Mouse (Mus musculus): ENCODE results near the gene Gcm1. TPM values are rescaled to one million over a fixed set of nuclear protein-coding genes. Genes with fewer than 3 reads are reported as not detected.
A peak's percentile ranks its signal among the peaks of the same experiment; 100 is the strongest.

The Gcm1 gene
- polyA plus RNA-seq, 1 experiment from 2014 or later = not detected

GRCm38 (mm10) chr9:78081835-78082234, 30.1 kb downstream of the Gcm1 start:
- Histone ChIP-seq H3K36me3 (peaks cover 60% of the 10 kb centered on the region), H3K9me3 (no peaks in the 10 kb centered on the region), H3K4me3 (no peak overlapping the region), H3K27me3 (replicated peaks) (no peaks in the 10 kb centered on the region), H3K4me2 (no peak overlapping the region), H3K27ac (replicated peaks) (no peak overlapping the region), H3K4me1 (no peaks in the 10 kb centered on the region), H3K9ac (no peak overlapping the region)
- WGBS = 70% methylated on average over 7 of the region's 7 CpGs
- ATAC-seq (ENCODE audit: extremely low read depth, insufficient number of reproducible peaks, low FRiP score, low TSS enrichment) = no peak

DNA sequence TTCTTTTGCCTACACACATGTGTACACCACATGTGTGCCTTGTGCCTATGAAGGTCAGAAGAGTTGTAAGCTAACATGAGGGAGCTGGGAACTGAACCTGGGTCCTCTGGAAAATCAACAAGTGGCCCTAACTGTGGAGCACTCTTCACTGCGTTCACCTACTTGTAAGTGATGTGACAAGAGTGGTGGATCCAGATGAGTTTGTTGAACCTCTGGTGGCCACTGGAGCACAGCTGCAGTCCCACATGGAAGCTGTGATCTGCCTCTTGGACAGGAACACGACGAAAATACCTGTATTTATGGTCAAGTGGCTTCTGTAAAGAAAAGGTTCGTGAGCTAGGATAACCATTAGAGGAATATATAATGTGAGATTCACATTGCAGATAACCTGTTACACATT, 32.6 kb downstream of the Gcm1 start:
- no peaks in the 10 kb centered on the region for H3K27me3 ChIP-seq (replicated peaks)
- no peak overlapping the region for H3K27ac ChIP-seq (replicated peaks)
- WGBS = 89% methylated on average over 4 of the region's 4 CpGs
- no peaks in the 10 kb centered on the region for H3K9me3 ChIP-seq
- H3K9ac ChIP-seq = no peak overlapping the region
- peaks cover 21% of the 10 kb centered on the region for H3K4me1 ChIP-seq
- H3K36me3 ChIP-seq = peaks cover 70% of the 10 kb centered on the region
- H3K4me3 ChIP-seq = no peak overlapping the region
- H3K4me2 ChIP-seq = no peak overlapping the region
- no peak for ATAC-seq (ENCODE audit: extremely low read depth, insufficient number of reproducible peaks, low FRiP score, low TSS enrichment)

DNA sequence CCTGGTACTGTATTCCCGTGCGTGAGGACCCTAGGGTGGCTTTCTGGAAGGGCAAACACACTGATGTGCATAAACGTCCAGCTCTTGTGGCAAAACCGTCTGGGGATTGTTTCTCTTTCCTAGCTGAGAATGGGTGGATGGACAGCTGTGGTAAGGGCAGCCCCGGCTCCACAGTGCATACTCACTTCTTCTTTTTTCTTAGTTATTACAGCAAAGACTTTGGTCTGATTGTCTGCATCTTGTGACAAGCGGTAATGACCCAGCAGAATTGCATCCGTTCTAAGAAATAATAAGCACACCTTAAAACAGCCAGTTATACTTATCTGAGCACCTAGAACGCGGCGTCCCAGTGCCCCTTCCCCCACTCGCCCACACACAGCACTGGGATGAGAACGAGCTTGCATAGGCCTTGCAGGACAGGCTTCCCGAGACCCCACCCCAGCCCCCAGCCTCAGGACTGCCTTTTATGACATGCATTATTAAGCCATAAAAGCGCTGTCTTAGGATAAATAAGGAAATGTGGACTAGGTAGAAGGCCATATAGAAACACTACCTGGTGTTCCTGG, 34.1 kb downstream of the Gcm1 start:
- Histone ChIP-seq H3K9ac (no peak overlapping the region), H3K9me3 (no peaks in the 10 kb centered on the region), H3K4me2 (no peak overlapping the region), H3K4me3 (no peak overlapping the region), H3K36me3 (peaks cover 75% of the 10 kb centered on the region), H3K27me3 (replicated peaks) (no peaks in the 10 kb centered on the region), H3K4me1 (peaks cover 23% of the 10 kb centered on the region), H3K27ac (replicated peaks) (no peak overlapping the region)
- no peak for ATAC-seq (ENCODE audit: extremely low read depth, insufficient number of reproducible peaks, low FRiP score, low TSS enrichment)
- 87% methylated on average over 14 of the region's 14 CpGs for WGBS

DNA sequence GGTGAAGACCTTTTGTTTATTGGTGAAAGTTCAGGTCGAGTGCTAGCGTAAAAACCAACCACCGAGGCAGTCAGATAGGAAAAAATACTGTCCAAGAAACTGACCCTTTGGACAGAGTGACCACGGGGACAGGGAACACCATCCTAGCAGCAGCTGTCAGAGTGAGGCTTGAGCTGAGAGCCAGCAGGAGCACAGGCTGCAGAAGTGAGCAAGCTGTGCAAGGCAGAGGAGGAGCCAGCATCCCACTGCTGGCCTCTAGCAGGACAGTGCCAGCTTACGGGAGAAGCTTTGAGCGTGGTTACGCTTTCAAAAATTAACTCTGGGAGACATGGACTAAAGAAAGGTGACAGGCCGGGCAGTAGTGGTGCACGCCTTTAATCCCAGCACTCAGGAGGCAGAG, 36.0 kb downstream of the Gcm1 start:
- no peaks in the 10 kb centered on the region for H3K9me3 ChIP-seq
- peaks cover 23% of the 10 kb centered on the region for H3K4me1 ChIP-seq
- 84% methylated on average over 9 of the region's 9 CpGs for WGBS
- no peak overlapping the region for H3K4me2 ChIP-seq
- no peaks in the 10 kb centered on the region for H3K27me3 ChIP-seq (replicated peaks)
- H3K4me3 ChIP-seq = no peak overlapping the region
- peaks cover 81% of the 10 kb centered on the region for H3K36me3 ChIP-seq
- no peak for ATAC-seq (ENCODE audit: extremely low read depth, insufficient number of reproducible peaks, low FRiP score, low TSS enrichment)
- no peak overlapping the region for H3K27ac ChIP-seq (replicated peaks)
- H3K9ac ChIP-seq = no peak overlapping the region

DNA sequence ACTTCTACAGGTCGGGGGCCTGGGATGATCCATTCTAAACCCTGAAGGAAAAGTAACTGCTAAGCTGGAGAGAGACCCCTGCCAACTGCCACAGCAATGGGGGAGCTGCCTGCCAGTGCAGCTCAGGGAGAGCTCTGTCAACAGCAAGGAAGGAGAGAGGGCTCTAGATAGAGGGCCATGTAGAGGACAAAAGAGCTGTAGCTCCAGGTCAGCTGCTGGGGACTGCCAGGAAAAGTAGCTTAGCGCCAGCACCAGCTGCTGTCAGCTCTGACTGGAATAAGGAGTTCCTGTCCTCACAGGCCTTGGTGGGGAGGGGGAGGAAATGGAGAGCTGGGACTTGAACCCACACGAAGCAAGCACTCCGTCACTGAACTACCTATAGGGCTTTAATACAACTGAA, 36.8 kb downstream of the Gcm1 start:
- no peaks in the 10 kb centered on the region for H3K27me3 ChIP-seq (replicated peaks)
- H3K27ac ChIP-seq (replicated peaks) = peak overlapping the region; percentile 84
- H3K9ac ChIP-seq = peak overlapping the region; percentile 20; the same call in 1 of the 2 replicates
- no peak overlapping the region; the same call in 1 of the 2 replicates for H3K4me2 ChIP-seq
- no peak for ATAC-seq (ENCODE audit: extremely low read depth, insufficient number of reproducible peaks, low FRiP score, low TSS enrichment)
- H3K4me3 ChIP-seq = no peak overlapping the region
- H3K9me3 ChIP-seq = no peaks in the 10 kb centered on the region
- H3K4me1 ChIP-seq = peaks cover 23% of the 10 kb centered on the region
- H3K36me3 ChIP-seq = peaks cover 81% of the 10 kb centered on the region
- 51% methylated on average over 4 of the region's 4 CpGs for WGBS

- Histone ChIP-seq H3K9me3 (no peaks in the 10 kb centered on the region), H3K27ac (replicated peaks) (peak overlapping the region; percentile 84), H3K27me3 (replicated peaks) (no peaks in the 10 kb centered on the region), H3K4me3 (no peak overlapping the region), H3K9ac (peak overlapping the region; percentile 20), H3K36me3 (peaks cover 81% of the 10 kb centered on the region), H3K4me2 (no peak overlapping the region; the same call in 1 of the 2 replicates), H3K4me1 (peaks cover 23% of the 10 kb centered on the region)
- 55% methylated on average over 7 of the region's 7 CpGs for WGBS
- peak; percentile 37; the same call in 1 of the 2 replicates for ATAC-seq (ENCODE audit: extremely low read depth, insufficient number of reproducible peaks, low FRiP score, low TSS enrichment)
These were observed 37.2 kb downstream of the Gcm1 start for GRCm38 (mm10) chr9:78088971-78089370.

GRCm38 (mm10) chr9:78089906-78090305, 38.2 kb downstream of the Gcm1 start:
- Histone ChIP-seq H3K9ac (no peak overlapping the region), H3K27me3 (replicated peaks) (no peaks in the 10 kb centered on the region), H3K36me3 (peaks cover 81% of the 10 kb centered on the region), H3K4me2 (no peak overlapping the region), H3K4me1 (peaks cover 23% of the 10 kb centered on the region), H3K4me3 (no peak overlapping the region), H3K27ac (replicated peaks) (peak overlapping the region; percentile 84; the same call in 1 of the 2 replicates), H3K9me3 (no peaks in the 10 kb centered on the region)
- no peak for ATAC-seq (ENCODE audit: extremely low read depth, insufficient number of reproducible peaks, low FRiP score, low TSS enrichment)
- 76% methylated on average over 1 of the region's 1 CpGs for WGBS

- H3K4me3 ChIP-seq = no peak overlapping the region
These were observed 38.9 kb downstream of the Gcm1 start for GRCm38 (mm10) chr9:78090596-78090995.

DNA sequence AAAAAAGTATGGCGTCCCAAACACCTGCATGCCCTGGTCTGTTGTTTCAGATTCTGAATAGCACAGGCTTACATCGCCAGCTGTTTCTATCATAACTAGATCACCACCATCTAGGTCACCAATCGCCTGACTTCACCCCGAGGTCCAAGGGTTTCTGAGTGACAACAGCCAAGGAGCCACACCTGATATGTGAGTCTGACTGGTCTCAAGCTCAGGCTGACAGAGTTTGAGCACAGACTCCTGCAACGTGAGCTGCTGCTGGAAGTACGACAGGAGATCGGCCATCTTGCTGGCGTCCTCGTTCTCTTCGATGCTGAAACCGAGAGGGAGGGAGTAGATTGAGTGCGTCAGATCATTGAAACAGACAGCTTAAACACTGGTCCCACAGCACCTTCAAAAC, 44.0 kb downstream of the Gcm1 start:
- Histone ChIP-seq H3K27ac (replicated peaks) (no peak overlapping the region), H3K36me3 (peaks cover 98% of the 10 kb centered on the region), H3K4me2 (no peak overlapping the region), H3K4me3 (no peak overlapping the region), H3K4me1 (no peaks in the 10 kb centered on the region), H3K27me3 (replicated peaks) (no peaks in the 10 kb centered on the region), H3K9me3 (peaks cover 6% of the 10 kb centered on the region; the same call in 1 of the 2 replicates), H3K9ac (no peak overlapping the region)
- ATAC-seq (ENCODE audit: extremely low read depth, insufficient number of reproducible peaks, low FRiP score, low TSS enrichment) = no peak
- WGBS = 89% methylated on average over 12 of the region's 12 CpGs

More at GRCm38 (mm10) chr9:78090596-78090995, 38.9 kb downstream of the Gcm1 start:
- no peaks in the 10 kb centered on the region for H3K9me3 ChIP-seq
- no peak overlapping the region for H3K9ac ChIP-seq
- peaks cover 23% of the 10 kb centered on the region for H3K4me1 ChIP-seq
- ATAC-seq (ENCODE audit: extremely low read depth, insufficient number of reproducible peaks, low FRiP score, low TSS enrichment) = no peak
- no peak overlapping the region for H3K4me2 ChIP-seq
- H3K27ac ChIP-seq (replicated peaks) = no peak overlapping the region
- WGBS = 96% methylated on average over 3 of the region's 3 CpGs
- H3K36me3 ChIP-seq = peaks cover 81% of the 10 kb centered on the region
- no peaks in the 10 kb centered on the region for H3K27me3 ChIP-seq (replicated peaks)

DNA sequence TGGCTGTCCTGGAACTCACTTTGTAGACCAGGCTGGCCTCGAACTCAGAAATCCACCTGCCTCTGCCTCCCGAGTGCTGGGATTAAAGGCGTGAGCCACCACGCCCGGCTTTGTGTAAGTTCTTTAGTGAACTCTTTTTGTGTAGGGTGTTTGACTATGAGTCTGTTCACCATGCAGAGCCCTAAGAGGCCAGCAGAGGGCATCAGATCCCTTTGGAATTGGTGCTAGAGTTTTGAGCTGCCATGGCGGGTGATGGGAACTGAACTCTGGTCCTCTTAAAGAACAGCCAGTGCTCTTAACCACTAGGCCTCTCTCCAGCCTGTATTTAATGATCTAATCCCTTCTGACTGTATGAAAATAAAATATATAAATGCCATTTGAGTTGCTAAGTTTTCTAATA, 44.7 kb downstream of the Gcm1 start:
- H3K27ac ChIP-seq (replicated peaks) = no peak overlapping the region
- H3K9ac ChIP-seq = no peak overlapping the region
- 0 out of 2 replicates have a peak, but pooled peaks cover 4% of the 10 kb centered on the region for H3K4me1 ChIP-seq
- H3K9me3 ChIP-seq = peaks cover 6% of the 10 kb centered on the region; the same call in 1 of the 2 replicates
- H3K4me2 ChIP-seq = no peak overlapping the region
- WGBS = 88% methylated on average over 6 of the region's 6 CpGs
- H3K4me3 ChIP-seq = no peak overlapping the region
- H3K27me3 ChIP-seq (replicated peaks) = no peaks in the 10 kb centered on the region
- ATAC-seq (ENCODE audit: extremely low read depth, insufficient number of reproducible peaks, low FRiP score, low TSS enrichment) = no peak
- H3K36me3 ChIP-seq = peaks cover 99% of the 10 kb centered on the region

DNA sequence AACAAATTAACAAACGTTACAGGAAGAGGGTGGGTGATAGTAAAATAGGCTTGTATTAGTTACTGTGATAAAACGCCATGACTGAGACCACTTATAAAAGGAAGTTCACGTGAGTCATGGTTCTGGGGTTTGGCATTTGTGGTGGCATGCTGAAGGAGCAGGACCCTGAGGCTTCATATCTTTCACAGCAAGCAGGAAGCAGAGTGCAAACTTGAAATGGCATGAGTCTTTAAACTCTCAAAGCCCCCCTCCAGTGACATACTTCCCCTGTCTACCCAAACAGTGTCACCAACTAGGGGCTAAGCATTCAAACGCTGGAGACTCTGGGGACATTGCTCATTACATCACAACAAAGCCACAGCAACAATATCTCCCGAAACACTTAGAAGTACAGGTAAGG, 49.2 kb downstream of the Gcm1 start:
- H3K27ac ChIP-seq (replicated peaks) = no peak overlapping the region
- ATAC-seq (ENCODE audit: extremely low read depth, insufficient number of reproducible peaks, low FRiP score, low TSS enrichment) = no peak
- H3K4me3 ChIP-seq = no peak overlapping the region
- peaks cover 6% of the 10 kb centered on the region; the same call in 1 of the 2 replicates for H3K9me3 ChIP-seq
- 74% methylated on average over 5 of the region's 5 CpGs for WGBS
- H3K36me3 ChIP-seq = peaks cover 91% of the 10 kb centered on the region
- H3K4me2 ChIP-seq = no peak overlapping the region
- H3K27me3 ChIP-seq (replicated peaks) = no peaks in the 10 kb centered on the region
- peaks cover 11% of the 10 kb centered on the region for H3K4me1 ChIP-seq
- no peak overlapping the region for H3K9ac ChIP-seq

GRCm38 (mm10) chr9:78101431-78101830, 49.7 kb downstream of the Gcm1 start:
- Histone ChIP-seq H3K9me3 (peaks cover 6% of the 10 kb centered on the region; the same call in 1 of the 2 replicates), H3K36me3 (peaks cover 91% of the 10 kb centered on the region), H3K9ac (no peak overlapping the region), H3K27me3 (replicated peaks) (no peaks in the 10 kb centered on the region), H3K4me2 (no peak overlapping the region), H3K4me1 (peaks cover 16% of the 10 kb centered on the region), H3K4me3 (no peak overlapping the region), H3K27ac (replicated peaks) (no peak overlapping the region)
- WGBS = 63% methylated on average over 4 of the region's 4 CpGs
- ATAC-seq (ENCODE audit: extremely low read depth, insufficient number of reproducible peaks, low FRiP score, low TSS enrichment) = no peak
